Mouse (Mus musculus): ENCODE measurements around the gene C2cd4a.

Gene C2cd4a

GRCm38 (mm10) chr9:67834535-67834934 is 2.4 kb upstream of the C2cd4a start:
- no peak for DNase-seq (ENCODE audit: low read depth)

GRCm38 (mm10) chr9:67831359-67832045 is 628 bp downstream of the C2cd4a start:
- DNase-seq (ENCODE audit: low read depth): no peak

GRCm38 (mm10) chr9:67830411-67831358 is 1.4 kb downstream of the C2cd4a start:
- peak; percentile 15 for DNase-seq (ENCODE audit: low read depth)

GRCm38 (mm10) chr9:67828182-67828581 is 3.9 kb downstream of the C2cd4a start:
- DNase-seq (ENCODE audit: low read depth): peak; percentile 77

GRCm38 (mm10) chr9:67825527-67825926 is 6.6 kb downstream of the C2cd4a start:
- no peak for DNase-seq (ENCODE audit: low read depth)

- no peak for DNase-seq (ENCODE audit: low read depth)
Observed at GRCm38 (mm10) chr9:67823131-67823530, 9.0 kb downstream of the C2cd4a start.

GRCm38 (mm10) chr9:67818668-67818950 is 13.5 kb downstream of the C2cd4a start:
- peak; percentile 18 for DNase-seq (ENCODE audit: low read depth)

- peak; percentile 56 for DNase-seq (ENCODE audit: low read depth)
Observed at GRCm38 (mm10) chr9:67817898-67818667, 14.0 kb downstream of the C2cd4a start.

- no peak for DNase-seq (ENCODE audit: low read depth)
Observed at GRCm38 (mm10) chr9:67816172-67816928, 15.8 kb downstream of the C2cd4a start.

- DNase-seq (ENCODE audit: low read depth): peak; percentile 88
Observed at GRCm38 (mm10) chr9:67813665-67814337, 18.3 kb downstream of the C2cd4a start.

GRCm38 (mm10) chr9:67813171-67813570 is 19.0 kb downstream of the C2cd4a start:
- peak; percentile 18 for DNase-seq (ENCODE audit: low read depth)

- DNase-seq (ENCODE audit: low read depth): no peak
Observed at GRCm38 (mm10) chr9:67811116-67811515, 21.0 kb downstream of the C2cd4a start.

GRCm38 (mm10) chr9:67810527-67810926 is 21.6 kb downstream of the C2cd4a start:
- DNase-seq (ENCODE audit: low read depth): no peak

- DNase-seq (ENCODE audit: low read depth): no peak
Observed at GRCm38 (mm10) chr9:67807000-67807399, 25.1 kb downstream of the C2cd4a start.

- DNase-seq (ENCODE audit: low read depth): peak; percentile 58
Observed at GRCm38 (mm10) chr9:67802241-67802640, 29.9 kb downstream of the C2cd4a start.

- peak; percentile 11 for DNase-seq (ENCODE audit: low read depth)
Observed at GRCm38 (mm10) chr9:67799078-67799819, 32.9 kb downstream of the C2cd4a start.

GRCm38 (mm10) chr9:67795205-67795675 is 36.9 kb downstream of the C2cd4a start:
- DNase-seq (ENCODE audit: low read depth): peak; percentile 10

- DNase-seq (ENCODE audit: low read depth): no peak
Observed at GRCm38 (mm10) chr9:67794668-67795067, 37.5 kb downstream of the C2cd4a start.

GRCm38 (mm10) chr9:67794216-67794615 is 37.9 kb downstream of the C2cd4a start:
- DNase-seq (ENCODE audit: low read depth): no peak

- no peak for DNase-seq (ENCODE audit: low read depth)
Observed at GRCm38 (mm10) chr9:67793501-67793900, 38.6 kb downstream of the C2cd4a start.
